Mouse (Mus musculus) liver, embryonic 15.5 days (tissue): Measurements from ENCODE around the gene Ndufaf8. TPM values are rescaled to one million over a fixed set of nuclear protein-coding genes. Genes with fewer than 3 reads are reported as not detected.

Experiments
- ATAC-seq: fragments of 200-750 bp; cut with Nextera tagmentation; 2 replicates; pipeline ENCODE4 v1.8.0; 2017; ENCODE audit warnings: moderate number of reproducible peaks, mild to moderate bottlenecking, moderate library complexity; ENCODE audit not compliant: insufficient read depth
- H3K27ac ChIP-seq: fragments of 300-500 bp; sonication (generic); replicated peaks from 2 replicates; pipeline ENCODE4 v1.5.1; 2015; ENCODE audit warnings: mild to moderate bottlenecking, inconsistent platforms
- H3K27me3 ChIP-seq: fragments of 300-500 bp; sonication (generic); 2 replicates; pipeline ENCODE4 v1.6.1; 2015; ENCODE audit warnings: mild to moderate bottlenecking, inconsistent platforms
- H3K36me3 ChIP-seq: fragments of 300-500 bp; sonication (generic); replicated peaks from 2 replicates; pipeline ENCODE4 v1.6.1; 2015; ENCODE audit warnings: moderate library complexity, mild to moderate bottlenecking, inconsistent platforms
- H3K4me1 ChIP-seq: fragments of 300-500 bp; sonication (generic); replicated peaks from 2 replicates; pipeline ENCODE4 v1.6.1; 2015; ENCODE audit warnings: inconsistent platforms
- H3K4me2 ChIP-seq: fragments of 300-500 bp; sonication (generic); 2 replicates; pipeline ENCODE4 v1.6.1; 2015; ENCODE audit warnings: moderate library complexity, mild to moderate bottlenecking, inconsistent platforms
- H3K4me3 ChIP-seq: fragments of 300-500 bp; sonication (generic); replicated peaks from 2 replicates; pipeline ENCODE4 v1.5.1; 2015; ENCODE audit warnings: mild to moderate bottlenecking, inconsistent platforms
- H3K9ac ChIP-seq: fragments of 300-500 bp; sonication (generic); 2 replicates; pipeline ENCODE4 v1.6.1; 2015; ENCODE audit warnings: moderate library complexity, mild to moderate bottlenecking, inconsistent platforms
- H3K9me3 ChIP-seq: fragments of 300-500 bp; sonication (generic); replicated peaks from 2 replicates; pipeline ENCODE4 v1.6.1; 2016; ENCODE audit warnings: inconsistent platforms
- WGBS: fragments of 180-500 bp; shearing (Covaris S2); methylation state at CpG from one replicate; pipeline ENCODE4 v1.1.7; 2015; ENCODE audit warnings: mixed read lengths; ENCODE audit not compliant: insufficient replicate concordance; 5-methylcytosine and 5-hydroxymethylcytosine counted together
- polyA plus RNA-seq: library from polyadenylated mRNA; unstranded; fragments of >200 nt; fragmentation: Nextera tagmentation; extraction: Ambion mirVana; gene quantifications from 2 replicates; pipeline ENCODE4 v1.2.1, GENCODE M21; 2015

The Ndufaf8 gene
- polyA plus RNA-seq, 1 experiment from 2014 or later: 38.9 TPM

GRCm38 (mm10) chr11:120136796-120137624, 38.3 kb downstream of the Ndufaf8 start:
- Histone ChIP-seq H3K4me2 (peak overlapping the region; percentile 49), H3K9me3 (no peaks in the 10 kb centered on the region), H3K27ac (peak overlapping the region; percentile 77), H3K27me3 (no peaks in the 10 kb centered on the region), H3K4me3 (no peak overlapping the region), H3K36me3 (peaks cover 56% of the 10 kb centered on the region), H3K9ac (no peak overlapping the region), H3K4me1 (peaks cover 63% of the 10 kb centered on the region)
- 30% methylated on average over 23 of the region's 23 CpGs for WGBS
- peak; percentile 75 for ATAC-seq

GRCm38 (mm10) chr11:120137625-120138004, 38.9 kb downstream of the Ndufaf8 start:
- WGBS: 51% methylated on average over 5 of the region's 5 CpGs
- Histone ChIP-seq H3K36me3 (peaks cover 50% of the 10 kb centered on the region), H3K4me1 (peaks cover 68% of the 10 kb centered on the region), H3K4me2 (peak overlapping the region; percentile 49), H3K9me3 (no peaks in the 10 kb centered on the region), H3K4me3 (no peak overlapping the region), H3K27ac (peak overlapping the region; percentile 77), H3K9ac (no peak overlapping the region), H3K27me3 (no peaks in the 10 kb centered on the region)
- ATAC-seq: no peak

GRCm38 (mm10) chr11:120139309-120139731, 40.6 kb downstream of the Ndufaf8 start:
- Histone ChIP-seq H3K27me3 (no peaks in the 10 kb centered on the region), H3K9me3 (no peaks in the 10 kb centered on the region), H3K36me3 (peaks cover 46% of the 10 kb centered on the region), H3K27ac (0 out of 2 replicates have a peak overlapping the region, but pooled peaks have one; percentile 19), H3K4me1 (peaks cover 85% of the 10 kb centered on the region), H3K4me2 (no peak overlapping the region), H3K4me3 (no peak overlapping the region), H3K9ac (no peak overlapping the region)
- 21% methylated on average over 10 of the region's 10 CpGs for WGBS
- 0 out of 2 replicates have a peak, but pooled peaks have one; percentile 4 for ATAC-seq

DNA sequence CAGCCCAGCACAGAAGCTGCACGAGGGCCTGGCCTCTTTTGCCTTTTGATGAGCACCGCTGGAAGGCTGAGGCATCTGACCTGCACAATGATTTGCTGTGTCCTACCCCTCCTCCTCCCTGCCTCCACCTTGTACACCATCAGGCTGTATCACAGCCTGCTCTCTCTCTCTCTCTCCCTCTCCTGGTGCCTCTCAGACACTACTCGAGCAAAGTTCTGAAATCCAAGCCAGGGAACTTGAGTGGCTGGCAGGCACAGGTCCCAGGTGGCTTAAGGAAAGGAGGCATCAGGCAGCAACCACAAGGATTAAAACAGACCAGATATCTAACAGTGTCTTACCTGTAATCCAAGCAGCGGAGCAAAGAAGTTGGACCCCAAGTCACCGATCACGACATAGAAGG, 41.5 kb downstream of the Ndufaf8 start:
- 63% methylated on average over 6 of the region's 6 CpGs for WGBS
- Histone ChIP-seq H3K4me1 (peaks cover 82% of the 10 kb centered on the region), H3K4me2 (no peak overlapping the region), H3K27ac (0 out of 2 replicates have a peak overlapping the region, but pooled peaks have one; percentile 14), H3K27me3 (no peaks in the 10 kb centered on the region), H3K36me3 (peaks cover 40% of the 10 kb centered on the region), H3K4me3 (no peak overlapping the region), H3K9ac (no peak overlapping the region), H3K9me3 (no peaks in the 10 kb centered on the region)
- no peak for ATAC-seq

DNA sequence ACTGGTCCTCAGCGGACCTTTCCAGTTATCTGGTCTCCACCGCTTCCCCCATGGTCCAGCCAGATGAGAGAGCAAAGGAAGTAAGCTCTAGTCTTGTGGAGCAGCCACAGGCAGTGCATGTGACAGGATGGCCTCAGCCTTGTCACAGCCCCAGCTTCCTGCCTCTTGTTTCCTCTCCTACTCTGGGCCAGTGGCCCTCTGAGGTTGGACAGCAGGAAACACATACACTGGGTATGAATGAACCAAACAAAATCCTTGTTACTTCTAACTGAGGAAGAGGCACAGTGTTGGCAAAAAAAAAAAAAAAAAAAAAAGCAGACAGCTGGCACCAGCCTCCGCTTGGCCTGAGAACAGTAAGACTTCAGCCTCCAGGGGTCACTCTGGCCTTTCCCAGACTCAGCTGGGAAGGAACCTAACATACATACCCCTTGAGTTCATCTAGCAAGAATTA, 43.9 kb downstream of the Ndufaf8 start:
- Histone ChIP-seq H3K27me3 (no peaks in the 10 kb centered on the region), H3K4me2 (no peak overlapping the region), H3K36me3 (peaks cover 52% of the 10 kb centered on the region), H3K4me1 (peaks cover 68% of the 10 kb centered on the region), H3K27ac (peak overlapping the region; percentile 45; the same call in 1 of the 2 replicates), H3K9ac (no peak overlapping the region), H3K9me3 (no peaks in the 10 kb centered on the region), H3K4me3 (no peak overlapping the region)
- 44% methylated on average over 3 of the region's 3 CpGs for WGBS
- ATAC-seq: peak; percentile 66

DNA sequence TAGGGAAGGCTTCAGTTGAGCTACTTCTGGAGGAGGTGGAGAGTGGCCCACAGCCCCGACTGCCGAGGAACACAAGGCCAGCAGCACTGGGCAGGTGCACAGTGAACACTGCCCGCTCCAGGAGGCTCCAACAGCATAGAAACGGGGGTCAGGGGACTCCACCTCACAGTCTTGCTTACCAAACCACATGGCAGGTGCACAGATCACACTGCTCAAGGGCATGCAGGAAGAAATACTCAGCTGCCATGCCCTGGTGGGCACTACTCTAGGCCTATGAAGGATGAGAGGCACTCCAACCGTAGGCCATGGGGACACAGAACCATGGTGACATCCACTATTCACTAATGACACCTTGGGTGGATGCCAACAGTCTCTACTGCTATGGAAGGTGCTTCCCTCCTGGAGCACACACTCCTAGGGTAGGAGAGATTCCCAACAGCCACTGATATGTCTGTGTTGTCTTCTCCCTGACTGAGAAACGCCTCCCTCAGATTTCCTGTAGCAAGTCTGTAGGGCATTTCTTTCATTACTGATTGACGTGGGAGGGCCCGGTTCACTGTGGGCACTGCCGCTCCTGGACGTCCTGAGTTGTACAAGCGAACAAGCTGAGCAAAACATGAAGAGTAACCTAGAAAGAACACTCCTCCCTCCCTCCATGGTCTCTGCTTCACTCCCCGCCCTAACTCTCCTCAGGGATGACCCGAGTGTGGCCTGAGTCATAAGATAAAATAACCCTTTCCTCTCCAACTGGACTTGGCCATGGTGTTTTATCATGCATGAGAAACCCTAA, 45.2 kb downstream of the Ndufaf8 start:
- H3K4me1 ChIP-seq: peaks cover 65% of the 10 kb centered on the region
- 0 out of 2 replicates have a peak overlapping the region, but pooled peaks have one; percentile 6 for H3K27ac ChIP-seq
- H3K9me3 ChIP-seq: no peaks in the 10 kb centered on the region
- H3K9ac ChIP-seq: no peak overlapping the region
- H3K36me3 ChIP-seq: peaks cover 46% of the 10 kb centered on the region
- H3K4me3 ChIP-seq: no peak overlapping the region
- H3K4me2 ChIP-seq: no peak overlapping the region
- H3K27me3 ChIP-seq: no peaks in the 10 kb centered on the region
- no peak for ATAC-seq
- WGBS: 62% methylated on average over 13 of the region's 13 CpGs

DNA sequence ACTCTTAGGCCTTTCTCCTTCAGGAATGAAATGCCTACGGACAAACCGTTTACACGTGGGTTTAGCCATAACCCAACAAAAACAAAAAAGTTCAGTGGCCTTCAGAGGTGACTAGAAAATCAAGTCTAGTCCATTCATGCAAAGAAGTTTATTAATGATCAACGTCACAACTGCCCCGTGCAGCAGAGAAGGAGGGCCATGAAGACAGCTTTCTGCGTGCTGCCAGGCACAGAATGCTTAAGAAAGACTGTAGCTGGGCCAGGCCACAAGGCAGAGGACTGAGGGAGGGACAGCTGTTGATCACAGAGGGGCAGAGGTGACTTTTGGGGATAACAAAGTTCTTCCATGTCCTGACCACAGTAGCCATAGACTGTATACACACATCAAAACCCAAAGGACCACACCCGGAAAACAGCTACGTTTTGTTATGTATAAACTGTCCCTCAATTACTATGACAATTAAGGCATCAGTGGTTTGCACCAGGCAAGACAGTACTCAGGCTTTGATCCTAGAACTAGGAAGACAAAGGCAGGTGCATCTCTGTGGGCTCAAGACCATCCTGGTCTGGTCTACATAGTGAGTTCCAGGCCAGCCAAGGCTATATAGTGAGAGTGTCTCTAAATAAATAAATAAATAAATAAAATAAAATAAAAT, 49.6 kb downstream of the Ndufaf8 start:
- no peak for ATAC-seq
- Histone ChIP-seq H3K27me3 (no peaks in the 10 kb centered on the region), H3K9ac (no peak overlapping the region), H3K9me3 (no peaks in the 10 kb centered on the region), H3K27ac (no peak overlapping the region), H3K4me3 (no peak overlapping the region), H3K36me3 (peaks cover 20% of the 10 kb centered on the region), H3K4me1 (peaks cover 62% of the 10 kb centered on the region), H3K4me2 (no peak overlapping the region)
- 74% methylated on average over 8 of the region's 8 CpGs for WGBS

DNA sequence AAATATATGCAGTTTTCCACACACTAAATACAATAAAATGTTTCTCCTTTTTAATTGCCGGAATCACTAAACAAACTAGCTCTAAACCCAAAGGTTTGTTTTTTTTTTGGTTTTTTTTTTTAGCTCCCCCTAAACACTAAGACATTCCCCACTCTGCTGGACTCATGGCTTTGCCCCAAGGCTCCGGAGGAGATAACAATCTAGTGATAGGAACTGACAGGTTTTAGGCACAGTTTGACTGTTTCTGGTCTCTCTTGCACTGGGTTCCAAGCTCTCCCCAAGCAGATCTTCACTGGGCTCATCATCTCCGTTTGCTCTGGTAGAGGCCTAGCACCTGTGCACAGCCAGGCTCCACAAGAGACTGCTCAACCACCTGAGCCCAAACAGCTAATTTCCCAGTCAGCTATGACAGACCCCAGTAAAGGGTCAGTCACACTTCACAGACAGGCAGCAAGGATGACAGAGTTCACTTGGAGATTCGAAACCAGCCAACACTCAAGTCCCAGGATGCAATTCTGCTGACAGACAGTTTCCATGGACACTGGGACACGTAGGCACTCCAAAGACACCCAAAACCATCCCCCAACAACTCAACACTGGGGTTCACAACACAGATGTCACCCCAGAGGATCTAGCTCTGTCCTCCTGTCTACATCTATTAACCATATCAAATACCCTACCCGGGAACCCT, 50.9 kb downstream of the Ndufaf8 start:
- ATAC-seq: no peak
- Histone ChIP-seq H3K9ac (peak overlapping the region; percentile 81), H3K4me3 (peak overlapping the region; percentile 88), H3K36me3 (peaks cover 16% of the 10 kb centered on the region), H3K27ac (peak overlapping the region; percentile 86), H3K4me1 (peaks cover 49% of the 10 kb centered on the region), H3K4me2 (peak overlapping the region; percentile 91), H3K9me3 (no peaks in the 10 kb centered on the region), H3K27me3 (no peaks in the 10 kb centered on the region)
- WGBS: 22% methylated on average over 6 of the region's 6 CpGs
